Mouse (Mus musculus): ENCODE measurements at regions not wholly inside any gene's neighbourhood (a gene's known extent, or its start where the extent isn't known, plus 50 kb on each side); places are given as distances from the start of the nearest gene placed in this dataset.
"Not testable (repeated sequence)": the region's sequence is repeated elsewhere in the genome, so short reads cannot be mapped to it uniquely, and the experiment has no call there.

- TF ChIP-seq CTCF, EP300 (IDR thresholded peaks at IDR 0.05; ENCODE audit: low read depth): not testable (repeated sequence)
These were observed 170.9 kb downstream of the Car2 start for GRCm38 (mm10) chr3:15056788-15057585.

All from heart, postnatal 0 days (tissue).